Mouse (Mus musculus) brain, embryonic 14.5 days (tissue): ENCODE measurements around the gene Gale. TPM values are rescaled to one million over a fixed set of nuclear protein-coding genes. Genes with fewer than 3 reads are reported as not detected.

Source experiments
- DNase-seq: peaks from one replicate; pipeline ENCODE4 v3.0.0-alpha.2; 2011; ENCODE audit warnings: low read depth
- CTCF ChIP-seq: fragments of 200-500 bp; IDR thresholded peaks from 2 replicates; pipeline ENCODE4 v1.5.1; 2012; ENCODE audit warnings: inconsistent platforms, mild to moderate bottlenecking, moderate library complexity, borderline replicate concordance; ENCODE audit not compliant: insufficient read depth, insufficient read length; ENCODE audit errors: extremely low read depth
- POLR2A ChIP-seq: fragments of 200-500 bp; IDR thresholded peaks from 2 replicates; pipeline ENCODE4 v1.6.1; 2012; ENCODE audit warnings: mild to moderate bottlenecking, inconsistent platforms, borderline replicate concordance; ENCODE audit not compliant: poor library complexity, insufficient read depth, insufficient read length, severe bottlenecking; ENCODE audit errors: extremely low read depth
- polyA plus RNA-seq: library from polyadenylated mRNA; depleted of rRNA; stranded (reverse); fragments of >200 nt; gene quantifications from 2 replicates; pipeline ENCODE4 v1.2.3, GENCODE M21; 2012; rRNA removed

The Gale gene
- polyA plus RNA-seq, 1 experiment = 36.3 TPM

DNA sequence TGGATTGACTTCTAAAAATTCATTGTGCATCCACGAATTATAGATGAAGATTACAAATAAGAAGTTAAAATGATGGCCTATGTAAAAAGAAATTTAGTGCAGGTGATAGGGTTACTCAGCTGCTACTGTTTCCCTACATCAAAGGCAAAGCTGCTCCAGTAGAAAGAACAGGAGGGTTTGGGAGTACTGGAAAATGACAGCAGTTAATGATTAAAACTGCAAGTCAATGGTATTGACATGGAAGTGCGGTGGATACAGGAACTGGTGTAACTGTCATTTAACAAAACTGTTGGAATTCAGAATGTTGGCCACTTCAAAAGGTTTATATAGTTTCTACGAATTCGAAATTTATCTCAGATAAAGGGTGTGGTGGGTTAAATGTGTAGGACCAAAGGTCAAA lies 31.6 kb downstream of the Gale start:
- no peak for DNase-seq
- TF ChIP-seq CTCF (no peak), POLR2A (no peak)

DNA sequence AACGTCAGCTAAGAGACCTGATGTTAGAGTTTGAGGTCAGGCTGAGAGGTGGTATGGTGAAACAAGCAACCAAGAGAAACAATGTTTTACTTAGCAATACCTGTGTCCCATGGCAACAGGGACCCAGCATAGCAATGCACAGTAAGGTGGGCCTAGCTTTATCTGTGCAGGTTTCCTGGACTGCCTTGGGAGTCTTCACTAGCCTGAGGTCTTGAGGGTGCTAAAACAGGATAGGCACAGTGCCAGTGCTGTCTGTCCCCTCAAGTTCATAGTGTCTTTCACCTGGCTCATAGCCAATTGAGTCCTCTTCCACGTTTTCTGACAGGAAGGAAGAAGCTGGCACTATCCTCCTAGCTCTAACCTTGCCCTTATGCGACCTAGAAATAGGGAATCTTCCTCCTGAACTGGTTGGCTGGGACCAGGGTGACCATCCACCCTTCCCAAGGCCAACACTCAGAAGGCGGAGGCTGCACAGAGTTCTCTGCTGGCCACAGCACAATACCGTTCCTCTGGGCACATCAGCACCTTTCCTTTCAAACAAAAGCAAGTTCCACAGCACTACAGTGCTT lies 40.7 kb downstream of the Gale start:
- TF ChIP-seq CTCF (no peak), POLR2A (no peak)
- DNase-seq = no peak

DNA sequence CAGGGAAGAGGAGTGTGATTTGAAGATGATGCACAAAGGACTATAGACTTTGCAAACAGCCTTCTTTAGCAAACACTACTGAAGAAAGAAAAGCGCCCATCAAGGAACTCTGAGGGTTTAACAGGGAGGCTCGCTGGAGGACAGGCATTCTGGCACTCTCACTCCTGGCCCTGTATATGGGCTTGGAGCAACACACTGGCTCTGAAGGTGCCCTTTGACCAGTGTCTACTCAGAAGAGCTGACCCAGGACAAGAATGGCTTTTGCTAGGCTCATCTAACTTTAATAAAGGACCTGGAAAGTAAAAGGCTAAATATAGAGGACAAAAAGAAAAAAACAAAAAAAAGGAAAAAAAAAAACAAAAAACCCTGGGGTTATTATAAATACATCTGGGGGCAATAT lies 41.4 kb downstream of the Gale start:
- no peak for DNase-seq
- TF ChIP-seq POLR2A (no peak), CTCF (no peak)

DNA sequence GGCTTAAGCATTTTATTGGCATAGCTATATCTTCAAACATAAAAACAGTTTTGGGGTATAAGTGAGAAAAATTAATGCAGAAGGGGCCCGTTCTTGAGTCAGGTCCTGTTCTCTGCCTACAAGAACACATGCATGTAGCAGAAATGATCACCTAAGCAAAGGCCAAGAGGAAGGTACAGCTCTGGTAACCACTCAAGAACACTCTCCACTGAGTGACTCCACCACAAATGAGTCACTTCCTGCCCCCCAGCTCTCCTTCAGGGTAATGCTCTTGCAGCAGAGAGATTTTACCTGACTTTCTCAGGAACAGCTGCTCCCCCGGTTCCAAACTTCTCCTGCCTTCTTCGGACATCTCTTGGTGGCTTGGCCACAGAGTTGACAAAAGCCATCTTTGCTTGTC lies 43.3 kb downstream of the Gale start:
- TF ChIP-seq POLR2A = no peak
- no peak for TF ChIP-seq CTCF
- no peak for DNase-seq

DNA sequence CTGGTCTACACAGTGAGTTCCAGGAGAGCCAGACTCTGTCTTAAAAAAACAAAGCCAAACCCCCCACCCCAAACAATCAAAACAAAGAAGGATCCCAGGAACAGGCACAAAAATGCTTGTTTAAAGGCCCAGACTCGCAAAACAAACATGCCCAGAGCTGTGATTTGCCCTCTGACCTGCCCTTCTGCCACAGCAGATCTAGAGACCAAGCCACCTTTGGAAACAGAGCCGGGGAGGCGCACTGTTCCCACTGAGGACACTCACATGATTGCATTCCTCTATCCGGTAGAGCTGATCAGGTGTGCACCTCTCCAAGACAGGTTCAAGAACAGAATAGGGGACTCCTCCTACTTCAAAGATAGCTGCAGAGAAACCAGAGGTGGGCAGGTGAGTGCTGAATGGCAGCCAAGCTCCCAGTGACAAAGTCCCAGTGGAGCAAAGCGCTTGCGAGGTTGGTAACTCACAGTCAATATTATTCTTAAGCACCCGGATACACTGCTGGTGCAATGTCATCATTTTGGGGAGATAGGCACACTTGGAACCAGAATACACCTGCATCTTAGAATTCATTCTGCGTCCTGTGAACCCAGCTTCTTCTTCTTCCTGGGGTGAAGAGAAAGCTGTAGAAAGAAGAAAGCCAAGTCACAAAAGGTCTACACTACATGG lies 45.4 kb downstream of the Gale start:
- no peak for TF ChIP-seq CTCF
- TF ChIP-seq POLR2A = no peak
- no peak for DNase-seq

DNA sequence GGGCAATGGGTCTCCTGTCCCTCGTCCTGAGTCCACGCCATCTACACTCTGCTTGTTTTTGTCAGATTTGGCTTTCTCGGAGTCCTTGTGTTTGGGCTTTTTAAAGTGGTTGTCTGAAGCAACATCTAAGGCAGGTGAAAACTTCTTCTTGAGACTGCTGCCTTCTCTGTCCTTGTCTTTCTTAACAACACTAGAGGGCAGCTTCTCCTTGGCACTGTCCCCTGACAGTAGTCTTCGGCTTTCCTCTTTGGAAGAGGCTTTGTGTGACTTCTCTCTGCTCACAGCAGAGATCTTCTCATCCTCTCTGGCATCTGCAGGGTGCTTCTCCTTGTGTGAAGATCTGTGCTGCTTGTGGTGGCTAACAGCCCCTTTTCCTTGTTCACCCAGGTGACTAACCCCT lies 47.1 kb downstream of the Gale start:
- no peak for DNase-seq

DNA sequence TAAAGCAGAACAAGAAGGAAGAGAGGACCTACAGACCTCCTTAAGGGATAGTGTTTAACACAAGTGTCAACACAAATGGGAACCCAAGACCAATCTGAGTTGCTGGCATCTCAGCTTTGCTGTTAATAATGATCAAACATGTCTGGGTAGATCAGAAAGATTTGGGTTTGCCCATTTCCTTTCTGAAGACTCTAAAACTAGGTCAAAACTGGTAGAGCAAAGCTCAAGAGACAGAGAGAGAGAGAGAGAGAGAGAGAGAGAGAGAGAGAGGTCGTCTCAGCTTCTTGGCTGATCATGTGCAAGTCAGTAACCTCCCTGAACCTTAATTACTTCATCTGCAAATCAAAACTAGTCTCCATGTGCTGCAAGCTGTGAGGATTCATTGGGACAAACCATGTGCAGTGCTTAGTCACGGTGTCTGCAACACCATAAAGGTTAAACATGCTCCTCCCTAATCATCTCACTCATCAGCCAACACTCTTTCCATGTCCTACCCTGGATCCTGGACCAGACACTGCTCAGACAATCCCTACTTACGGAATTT lies 52.6 kb downstream of the Gale start:
- TF ChIP-seq POLR2A = no peak
- no peak for TF ChIP-seq CTCF
- no peak for DNase-seq

More for the DNA sequence above, 47.1 kb downstream of the Gale start:
- no peak for TF ChIP-seq POLR2A
- no peak for TF ChIP-seq CTCF

Other genes with a start within 250 kb of the Gale start
- gene Il22ra1, start 235.6 kb upstream of the Gale start, polyA plus RNA-seq = 0.16 and 0.19 TPM in 2 replicates
- gene Myom3, start 204.0 kb upstream of the Gale start, polyA plus RNA-seq = 0.10 and 0.15 TPM in 2 replicates
- gene Srsf10, start 108.0 kb upstream of the Gale start, polyA plus RNA-seq = 128 and 142 TPM in 2 replicates
- gene Pnrc2, start 89.9 kb upstream of the Gale start, polyA plus RNA-seq = 67.1 and 74.4 TPM in 2 replicates
- gene Cnr2, start 68.3 kb upstream of the Gale start, polyA plus RNA-seq = 0.19 and 0.25 TPM in 2 replicates
- gene Fuca1, start 43.0 kb upstream of the Gale start, polyA plus RNA-seq = 41.7 and 43.1 TPM in 2 replicates
- gene Hmgcl, start 17.3 kb upstream of the Gale start, polyA plus RNA-seq = 43.5 and 49.8 TPM in 2 replicates
- 167 and 198 TPM in 2 replicates for gene Lypla2, start 8.9 kb downstream of the Gale start, polyA plus RNA-seq
- gene Pithd1, start 23.5 kb downstream of the Gale start, polyA plus RNA-seq = 50.8 and 57.8 TPM in 2 replicates
- gene Eloa, start 58.0 kb downstream of the Gale start, polyA plus RNA-seq = 17.1 and 21.8 TPM in 2 replicates
- gene Rpl11, start 89.7 kb downstream of the Gale start, polyA plus RNA-seq = 818 and 948 TPM in 2 replicates
- gene Id3, start 179.8 kb downstream of the Gale start, polyA plus RNA-seq = 105 and 107 TPM in 2 replicates
- 3.5 and 5.1 TPM in 2 replicates for gene E2f2, start 208.7 kb downstream of the Gale start, polyA plus RNA-seq
- gene Asap3, start 242.6 kb downstream of the Gale start, polyA plus RNA-seq = 4.2 and 6.2 TPM in 2 replicates